Mouse (Mus musculus): ENCODE data around the gene Commd1. TPM values are rescaled to one million over a fixed set of nuclear protein-coding genes. Genes with fewer than 3 reads are reported as not detected.

The Commd1 gene
- polyA plus RNA-seq, 1 experiment from 2014 or later = 382 TPM

DNA sequence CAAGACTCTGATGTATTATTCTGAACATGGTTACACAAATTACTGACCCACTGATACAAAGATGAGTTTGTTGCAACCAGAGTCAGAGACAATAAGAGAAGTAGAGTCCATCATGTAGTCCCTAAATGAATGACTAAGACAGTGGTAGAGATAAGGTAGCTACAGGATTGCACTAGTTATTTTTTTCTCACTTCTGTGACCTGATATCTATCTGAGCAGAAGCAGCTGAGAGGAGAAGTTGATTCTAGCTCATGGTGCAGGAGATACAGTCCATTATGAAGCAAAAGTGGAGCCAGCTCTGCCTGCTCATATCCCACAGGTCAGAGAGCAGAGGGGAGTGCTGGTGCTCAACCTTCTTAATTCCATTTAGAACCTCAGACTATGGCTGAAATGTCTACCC lies 50.0 kb downstream of the Commd1 start:
- H3K4me2 ChIP-seq = no peak overlapping the region
- H3K4me3 ChIP-seq (replicated peaks) = no peak overlapping the region
- peaks cover 14% of the 10 kb centered on the region for H3K4me1 ChIP-seq
- no peaks in the 10 kb centered on the region for H3K27me3 ChIP-seq
- no peak for ATAC-seq (replicated peaks; ENCODE audit: low FRiP score)
- no peak overlapping the region for H3K9ac ChIP-seq
- H3K27ac ChIP-seq = no peak overlapping the region
- H3K9me3 ChIP-seq (replicated peaks) = no peaks in the 10 kb centered on the region
- no peaks in the 10 kb centered on the region for H3K36me3 ChIP-seq

DNA sequence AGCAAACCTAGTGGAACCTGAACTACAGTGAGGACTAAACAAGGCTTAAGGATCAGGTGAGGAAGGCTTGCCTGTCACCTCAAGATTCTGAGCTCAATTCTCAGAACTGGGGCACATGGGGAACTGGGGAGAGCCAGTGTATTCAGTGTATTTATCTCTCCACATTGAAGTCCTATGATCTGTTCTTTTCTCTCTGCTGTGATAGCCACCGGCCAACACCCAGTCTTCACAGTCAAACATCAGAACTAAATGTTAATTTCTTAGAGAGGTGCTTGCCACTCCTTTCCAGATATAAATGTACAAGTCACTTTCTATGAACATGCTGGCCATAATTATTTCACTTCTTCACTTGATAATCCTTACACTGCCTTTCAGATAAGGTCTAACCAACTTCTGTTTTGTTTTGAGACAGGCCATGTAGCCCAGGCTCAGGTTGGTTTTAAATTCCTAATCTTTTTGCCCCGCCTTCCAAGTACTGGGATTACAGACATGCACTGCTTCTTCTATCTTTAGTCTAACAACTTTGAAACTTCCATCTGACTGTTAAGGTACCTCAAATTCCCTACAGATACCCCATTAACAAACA lies 50.8 kb downstream of the Commd1 start:
- H3K4me3 ChIP-seq (replicated peaks) = no peak overlapping the region
- no peak overlapping the region for H3K9ac ChIP-seq
- H3K9me3 ChIP-seq (replicated peaks) = no peaks in the 10 kb centered on the region
- H3K36me3 ChIP-seq = no peaks in the 10 kb centered on the region
- no peak for ATAC-seq (replicated peaks; ENCODE audit: low FRiP score)
- WGBS = 88% methylated on average over 2 of the region's 2 CpGs
- H3K4me2 ChIP-seq = no peak overlapping the region
- peaks cover 14% of the 10 kb centered on the region for H3K4me1 ChIP-seq
- no peak overlapping the region for H3K27ac ChIP-seq
- H3K27me3 ChIP-seq = no peaks in the 10 kb centered on the region

DNA sequence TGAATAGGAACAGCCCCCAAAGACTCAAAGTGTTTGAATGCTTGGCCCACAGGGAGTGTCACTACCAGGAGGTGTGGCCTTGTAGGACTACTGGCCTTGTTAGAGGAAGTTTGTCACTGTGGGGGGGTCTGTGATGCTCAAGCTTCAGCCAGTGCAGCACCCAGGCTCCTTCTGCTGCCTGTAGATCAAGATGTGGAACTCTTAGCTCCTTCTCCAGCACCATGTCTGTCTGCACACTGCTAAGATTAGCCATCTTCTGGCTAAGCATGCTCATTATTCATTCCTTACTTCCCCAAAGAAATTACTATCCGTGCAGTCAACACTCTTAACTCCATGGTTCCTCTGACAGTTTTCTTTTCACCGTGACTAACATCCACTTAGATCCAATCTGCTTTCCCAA lies 52.1 kb downstream of the Commd1 start:
- Histone ChIP-seq H3K27me3 (no peaks in the 10 kb centered on the region), H3K4me3 (replicated peaks) (no peak overlapping the region), H3K9ac (no peak overlapping the region), H3K36me3 (no peaks in the 10 kb centered on the region), H3K4me2 (no peak overlapping the region), H3K9me3 (replicated peaks) (no peaks in the 10 kb centered on the region), H3K27ac (no peak overlapping the region), H3K4me1 (peaks cover 14% of the 10 kb centered on the region)
- no peak for ATAC-seq (replicated peaks; ENCODE audit: low FRiP score)
- WGBS = 70% methylated on average over 2 of the region's 2 CpGs

DNA sequence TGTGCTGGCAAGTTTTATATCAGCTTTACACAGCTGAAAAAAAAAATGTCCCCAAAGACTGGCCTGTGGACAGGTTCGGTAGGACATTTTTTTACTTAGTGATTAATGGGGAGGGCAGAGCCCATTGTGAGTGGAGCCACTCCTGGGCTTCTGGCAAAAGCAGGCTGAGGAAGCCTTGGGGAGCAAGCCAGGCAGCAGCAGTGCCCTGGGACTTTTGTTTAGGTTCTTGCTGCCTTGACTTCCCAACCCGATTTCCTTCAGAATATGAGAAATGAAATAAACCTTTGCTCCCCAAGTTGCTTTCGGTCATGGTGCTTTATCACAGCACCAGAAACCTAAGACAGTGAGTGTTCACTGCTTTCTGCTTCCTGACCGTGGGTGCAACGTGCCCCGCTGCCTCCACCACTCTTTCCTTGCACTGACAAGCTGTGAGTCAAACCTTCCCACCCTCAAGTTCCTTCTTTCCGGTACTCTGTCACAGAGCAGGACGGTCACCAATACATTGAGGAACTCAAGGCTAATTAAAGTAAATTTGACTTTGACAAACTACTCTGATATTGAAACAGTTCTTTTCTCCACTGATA lies 53.5 kb downstream of the Commd1 start:
- no peak overlapping the region for H3K9ac ChIP-seq
- H3K4me3 ChIP-seq (replicated peaks) = no peak overlapping the region
- no peak overlapping the region for H3K4me2 ChIP-seq
- peaks cover 14% of the 10 kb centered on the region for H3K4me1 ChIP-seq
- WGBS = 43% methylated on average over 8 of the region's 8 CpGs
- H3K27me3 ChIP-seq = no peaks in the 10 kb centered on the region
- no peak overlapping the region for H3K27ac ChIP-seq
- no peak for ATAC-seq (replicated peaks; ENCODE audit: low FRiP score)
- no peaks in the 10 kb centered on the region for H3K36me3 ChIP-seq
- no peaks in the 10 kb centered on the region for H3K9me3 ChIP-seq (replicated peaks)

- peaks cover 7% of the 10 kb centered on the region for H3K4me1 ChIP-seq
- no peaks in the 10 kb centered on the region for H3K36me3 ChIP-seq
- no peak overlapping the region for H3K9ac ChIP-seq
- H3K27ac ChIP-seq = no peak overlapping the region
- no peak for ATAC-seq (replicated peaks; ENCODE audit: low FRiP score)
- H3K4me3 ChIP-seq (replicated peaks) = no peak overlapping the region
- no peaks in the 10 kb centered on the region for H3K27me3 ChIP-seq
- WGBS = 85% methylated on average over 2 of the region's 2 CpGs
- no peak overlapping the region for H3K4me2 ChIP-seq
- H3K9me3 ChIP-seq (replicated peaks) = no peaks in the 10 kb centered on the region
Observed at GRCm38 (mm10) chr11:22923606-22924005, 58.6 kb downstream of the Commd1 start.

- no peak overlapping the region for H3K4me3 ChIP-seq (replicated peaks)
- no peak overlapping the region for H3K27ac ChIP-seq
- H3K9ac ChIP-seq = no peak overlapping the region
- 73% methylated on average over 2 of the region's 2 CpGs for WGBS
- no peaks in the 10 kb centered on the region for H3K27me3 ChIP-seq
- no peaks in the 10 kb centered on the region for H3K36me3 ChIP-seq
- no peaks in the 10 kb centered on the region for H3K9me3 ChIP-seq (replicated peaks)
- no peak for ATAC-seq (replicated peaks; ENCODE audit: low FRiP score)
- H3K4me2 ChIP-seq = no peak overlapping the region
- no peaks in the 10 kb centered on the region; the same call in 1 of the 2 replicates for H3K4me1 ChIP-seq
Observed at GRCm38 (mm10) chr11:22922546-22922945, 59.6 kb downstream of the Commd1 start.

DNA sequence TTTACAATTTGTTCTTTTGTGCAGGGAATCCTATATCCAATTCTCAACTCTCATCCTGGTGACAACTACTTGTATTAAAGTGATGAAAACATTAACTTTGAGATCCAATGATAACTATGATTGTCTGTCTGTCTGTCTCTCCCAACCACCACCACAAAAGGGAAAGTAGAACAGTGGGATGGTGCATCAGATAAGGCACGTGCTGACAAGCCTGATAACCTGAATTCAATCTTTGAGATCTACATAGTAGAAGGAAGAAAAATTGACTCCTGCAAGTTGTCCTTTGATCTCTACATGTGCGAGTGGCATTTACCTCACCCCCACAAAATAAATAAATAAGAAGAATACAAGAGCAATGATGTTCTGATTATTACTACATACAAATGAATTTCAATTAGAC lies 62.8 kb downstream of the Commd1 start:
- Histone ChIP-seq H3K4me2 (no peak overlapping the region), H3K4me3 (replicated peaks) (no peak overlapping the region), H3K4me1 (no peaks in the 10 kb centered on the region), H3K9me3 (replicated peaks) (no peaks in the 10 kb centered on the region), H3K27me3 (no peaks in the 10 kb centered on the region), H3K9ac (no peak overlapping the region), H3K27ac (no peak overlapping the region), H3K36me3 (no peaks in the 10 kb centered on the region)
- no peak for ATAC-seq (replicated peaks; ENCODE audit: low FRiP score)
- WGBS = 82% methylated on average over 2 of the region's 2 CpGs

- WGBS = 88% methylated on average over 7 of the region's 7 CpGs
Observed at GRCm38 (mm10) chr11:22917786-22918185, 64.4 kb downstream of the Commd1 start.

GRCm38 (mm10) chr11:22913744-22914143 lies 68.4 kb downstream of the Commd1 start:
- WGBS = 88% methylated on average over 4 of the region's 4 CpGs
- no peak overlapping the region for H3K4me3 ChIP-seq (replicated peaks)
- H3K4me1 ChIP-seq = no peaks in the 10 kb centered on the region
- H3K36me3 ChIP-seq = no peaks in the 10 kb centered on the region
- no peak for ATAC-seq (replicated peaks; ENCODE audit: low FRiP score)
- H3K9me3 ChIP-seq (replicated peaks) = no peaks in the 10 kb centered on the region
- H3K4me2 ChIP-seq = no peak overlapping the region
- no peak overlapping the region for H3K27ac ChIP-seq
- H3K9ac ChIP-seq = no peak overlapping the region
- no peaks in the 10 kb centered on the region for H3K27me3 ChIP-seq

More at GRCm38 (mm10) chr11:22917786-22918185, 64.4 kb downstream of the Commd1 start:
- no peaks in the 10 kb centered on the region for H3K27me3 ChIP-seq
- no peaks in the 10 kb centered on the region for H3K36me3 ChIP-seq
- H3K4me1 ChIP-seq = no peaks in the 10 kb centered on the region
- no peak overlapping the region for H3K27ac ChIP-seq
- no peak overlapping the region for H3K4me3 ChIP-seq (replicated peaks)
- no peak for ATAC-seq (replicated peaks; ENCODE audit: low FRiP score)
- no peak overlapping the region for H3K9ac ChIP-seq
- no peak overlapping the region for H3K4me2 ChIP-seq
- H3K9me3 ChIP-seq (replicated peaks) = no peaks in the 10 kb centered on the region

- Histone ChIP-seq H3K27me3 (no peaks in the 10 kb centered on the region), H3K9ac (no peak overlapping the region), H3K36me3 (no peaks in the 10 kb centered on the region), H3K27ac (no peak overlapping the region), H3K4me1 (no peaks in the 10 kb centered on the region), H3K4me3 (replicated peaks) (no peak overlapping the region), H3K4me2 (no peak overlapping the region), H3K9me3 (replicated peaks) (no peaks in the 10 kb centered on the region)
- WGBS = 89% methylated on average over 7 of the region's 7 CpGs
- no peak for ATAC-seq (replicated peaks; ENCODE audit: low FRiP score)
Observed at GRCm38 (mm10) chr11:22911831-22912230, 70.4 kb downstream of the Commd1 start.

DNA sequence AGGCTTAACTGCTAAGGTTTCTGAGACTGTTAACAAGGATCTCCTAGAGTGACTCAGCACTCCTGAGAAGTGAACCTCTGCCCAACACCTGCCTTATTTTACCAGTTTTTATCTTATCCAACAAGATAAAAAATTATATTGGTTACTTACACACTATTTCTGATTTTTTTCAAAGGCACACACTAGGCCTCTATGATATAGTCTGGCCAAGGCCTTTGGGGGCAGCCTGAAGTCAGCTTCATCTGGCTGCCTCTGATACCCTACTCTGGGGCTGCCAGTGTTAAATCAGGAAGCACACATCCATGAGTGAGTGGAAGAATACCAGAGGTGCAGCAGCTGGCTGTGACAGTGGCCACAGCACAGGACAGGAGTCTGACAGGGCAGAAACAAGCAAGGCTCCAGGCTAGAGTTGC lies 75.7 kb downstream of the Commd1 start:
- Histone ChIP-seq H3K4me2 (no peak overlapping the region), H3K4me3 (replicated peaks) (no peak overlapping the region), H3K27ac (no peak overlapping the region), H3K9me3 (replicated peaks) (no peaks in the 10 kb centered on the region), H3K36me3 (no peaks in the 10 kb centered on the region), H3K4me1 (no peaks in the 10 kb centered on the region), H3K27me3 (no peaks in the 10 kb centered on the region), H3K9ac (no peak overlapping the region)
- no peak for ATAC-seq (replicated peaks; ENCODE audit: low FRiP score)

DNA sequence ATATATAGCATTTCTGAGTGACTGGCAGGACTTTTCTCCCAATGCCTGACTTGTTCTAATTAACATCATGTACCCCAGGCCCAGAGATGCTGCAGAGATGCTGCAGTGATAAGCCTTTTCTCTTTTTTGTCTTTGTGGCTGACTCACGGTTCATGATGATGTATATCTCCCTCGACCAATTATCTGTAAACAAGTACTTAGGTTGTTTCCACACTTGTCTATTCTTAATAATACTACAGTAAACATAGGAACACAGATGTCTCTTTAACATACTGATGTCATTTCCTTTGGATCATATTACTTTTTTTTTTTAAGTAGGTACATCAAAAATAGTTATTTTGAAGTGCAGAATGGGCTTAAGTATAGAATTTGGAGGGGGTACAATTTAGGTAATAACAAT lies 79.3 kb downstream of the Commd1 start:
- H3K36me3 ChIP-seq = peaks cover 19% of the 10 kb centered on the region
- no peak overlapping the region for H3K9ac ChIP-seq
- no peak for ATAC-seq (replicated peaks; ENCODE audit: low FRiP score)
- no peak overlapping the region for H3K27ac ChIP-seq
- H3K4me3 ChIP-seq (replicated peaks) = no peak overlapping the region
- no peaks in the 10 kb centered on the region for H3K27me3 ChIP-seq
- H3K9me3 ChIP-seq (replicated peaks) = no peaks in the 10 kb centered on the region
- no peaks in the 10 kb centered on the region for H3K4me1 ChIP-seq
- WGBS = 84% methylated on average over 2 of the region's 2 CpGs
- no peak overlapping the region for H3K4me2 ChIP-seq

- 84% methylated on average over 3 of the region's 3 CpGs for WGBS
- H3K9ac ChIP-seq = no peak overlapping the region
- ATAC-seq (replicated peaks; ENCODE audit: low FRiP score) = no peak
- no peak overlapping the region for H3K27ac ChIP-seq
- no peaks in the 10 kb centered on the region for H3K9me3 ChIP-seq (replicated peaks)
- H3K4me3 ChIP-seq (replicated peaks) = no peak overlapping the region
- no peak overlapping the region for H3K4me2 ChIP-seq
- no peaks in the 10 kb centered on the region for H3K4me1 ChIP-seq
- no peaks in the 10 kb centered on the region for H3K27me3 ChIP-seq
- H3K36me3 ChIP-seq = peaks cover 19% of the 10 kb centered on the region
Observed at GRCm38 (mm10) chr11:22900041-22900440, 82.1 kb downstream of the Commd1 start.
